Mouse (Mus musculus) layer of hippocampus, postnatal 10 days (tissue): Measurements from ENCODE around the gene Pard3b. TPM values are rescaled to one million over a fixed set of nuclear protein-coding genes. Genes with fewer than 3 reads are reported as not detected.

Experiments used
- DNase-seq, 2 experiments: peaks; one replicate each; pipeline ENCODE4 v3.0.0; 2021; ENCODE audit warnings: low spot score in 2 of 2
- total RNA-seq, 2 experiments: library from RNA; stranded (reverse); gene quantifications; 2 replicates each; pipeline ENCODE4 v1.2.3; 2021

The Pard3b gene
- total RNA-seq, 2 experiments from 2014 or later, result 8.2 to 11.4 TPM

GRCm38 (mm10) chr1:61747481-61747880, 108.9 kb downstream of the Pard3b start:
- no peak for DNase-seq

- no peak for DNase-seq
Measured at GRCm38 (mm10) chr1:61751008-61751407, 112.4 kb downstream of the Pard3b start.

GRCm38 (mm10) chr1:61756771-61757170, 118.1 kb downstream of the Pard3b start:
- no peak for DNase-seq

- DNase-seq, result peak; percentile 66 to 80
Measured at GRCm38 (mm10) chr1:61771213-61771612, 132.6 kb downstream of the Pard3b start.

- no peak for DNase-seq
Measured at GRCm38 (mm10) chr1:61778731-61779130, 140.1 kb downstream of the Pard3b start.

GRCm38 (mm10) chr1:61779906-61780305, 141.3 kb downstream of the Pard3b start:
- DNase-seq, result no peak

GRCm38 (mm10) chr1:61796296-61796695, 157.7 kb downstream of the Pard3b start:
- DNase-seq, result peak; percentile 14 to 35

- DNase-seq, result no peak
Measured at GRCm38 (mm10) chr1:61820213-61820612, 181.6 kb downstream of the Pard3b start.

- DNase-seq, result no peak
Measured at GRCm38 (mm10) chr1:61825560-61826191, 187.1 kb downstream of the Pard3b start.

- DNase-seq, result no peak
Measured at GRCm38 (mm10) chr1:61837006-61837544, 198.5 kb downstream of the Pard3b start.

GRCm38 (mm10) chr1:61846606-61847005, 208.0 kb downstream of the Pard3b start:
- no peak for DNase-seq

- no peak for DNase-seq
Measured at GRCm38 (mm10) chr1:61849029-61849714, 210.5 kb downstream of the Pard3b start.

- no peak for DNase-seq
Measured at GRCm38 (mm10) chr1:61850471-61850870, 211.8 kb downstream of the Pard3b start.

GRCm38 (mm10) chr1:61851176-61851575, 212.6 kb downstream of the Pard3b start:
- no peak for DNase-seq

GRCm38 (mm10) chr1:61867286-61868082, 228.9 kb downstream of the Pard3b start:
- no peak for DNase-seq

GRCm38 (mm10) chr1:61874875-61875274, 236.3 kb downstream of the Pard3b start:
- no peak for DNase-seq

GRCm38 (mm10) chr1:61879706-61880470, 241.3 kb downstream of the Pard3b start:
- no peak for DNase-seq

- DNase-seq, result peak; percentile 15 to 34
Measured at GRCm38 (mm10) chr1:61896048-61896447, 257.4 kb downstream of the Pard3b start.

GRCm38 (mm10) chr1:61903271-61904007, 264.8 kb downstream of the Pard3b start:
- no peak for DNase-seq

GRCm38 (mm10) chr1:61904036-61904435, 265.4 kb downstream of the Pard3b start:
- DNase-seq, result no peak
